Mouse (Mus musculus) lung, embryonic 15.5 days (tissue): ENCODE data around the gene Kcnmb1. TPM values are rescaled to one million over a fixed set of nuclear protein-coding genes. Genes with fewer than 3 reads are reported as not detected.
A peak's percentile ranks its signal among the peaks of the same experiment; 100 is the strongest.

Experiments
- ATAC-seq: fragments of 200-750 bp; cut with Nextera tagmentation; 2 replicates; pipeline ENCODE4 v1.8.0; 2017; ENCODE audit warnings: moderate number of reproducible peaks, borderline replicate concordance; ENCODE audit not compliant: low FRiP score, low TSS enrichment; ENCODE audit errors: extremely low read depth
- H3K27ac ChIP-seq: fragments of 300-500 bp; sonication (generic); 2 replicates; pipeline ENCODE4 v1.5.1; 2015; ENCODE audit warnings: moderate library complexity, mild to moderate bottlenecking, inconsistent platforms
- H3K27me3 ChIP-seq: fragments of 300-500 bp; sonication (generic); 2 replicates; pipeline ENCODE4 v1.6.1; 2015; ENCODE audit warnings: inconsistent platforms
- H3K36me3 ChIP-seq: fragments of 300-500 bp; sonication (generic); 2 replicates; pipeline ENCODE4 v1.6.1; 2015; ENCODE audit warnings: inconsistent platforms
- H3K4me1 ChIP-seq: fragments of 300-500 bp; sonication (generic); 2 replicates; pipeline ENCODE4 v1.6.1; 2015; ENCODE audit warnings: inconsistent platforms
- H3K4me2 ChIP-seq: fragments of 300-500 bp; sonication (generic); 2 replicates; pipeline ENCODE4 v1.6.1; 2015; ENCODE audit warnings: inconsistent platforms, mild to moderate bottlenecking, moderate library complexity
- H3K4me3 ChIP-seq: fragments of 300-500 bp; sonication (generic); 2 replicates; pipeline ENCODE4 v1.5.1; 2015; ENCODE audit warnings: mild to moderate bottlenecking, inconsistent platforms
- H3K9ac ChIP-seq: fragments of 300-500 bp; sonication (generic); 2 replicates; pipeline ENCODE4 v1.6.1; 2015; ENCODE audit warnings: inconsistent platforms
- H3K9me3 ChIP-seq: fragments of 300-500 bp; sonication (generic); 2 replicates; pipeline ENCODE4 v1.6.1; 2016; ENCODE audit warnings: inconsistent platforms
- WGBS: fragments of 180-500 bp; shearing (Covaris S2); methylation state at CpG from one replicate; pipeline ENCODE4 v1.1.7; 2015; 5-methylcytosine and 5-hydroxymethylcytosine counted together
- polyA plus RNA-seq: library from polyadenylated mRNA; unstranded; fragments of >200 nt; fragmentation: Nextera tagmentation; extraction: Ambion mirVana; gene quantifications from 2 replicates; pipeline ENCODE4 v1.2.1, GENCODE M21; 2015

Gene Kcnmb1
- polyA plus RNA-seq, 1 experiment from 2014 or later, result 1.5 TPM

DNA sequence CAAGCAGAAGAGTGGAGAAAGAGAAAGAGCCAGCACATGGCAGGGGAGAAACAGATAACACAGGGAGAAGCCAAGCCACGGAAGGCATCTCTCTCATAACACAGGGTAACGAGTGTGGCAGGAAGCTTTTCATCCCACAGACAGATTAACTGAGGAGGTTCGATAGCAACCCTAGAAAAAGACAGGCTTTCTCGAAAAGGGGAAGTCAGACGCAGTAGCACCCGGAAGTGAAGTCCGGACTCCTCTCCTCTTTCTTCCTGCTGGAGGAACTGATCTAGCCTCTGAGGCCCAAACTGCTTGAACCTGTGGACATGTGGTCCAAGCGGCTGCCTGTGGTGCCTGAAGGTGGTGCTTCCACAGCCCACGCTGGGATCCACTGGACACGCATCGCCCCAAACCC, 45.4 kb downstream of the Kcnmb1 start:
- Histone ChIP-seq H3K9me3 (no peaks in the 10 kb centered on the region), H3K27me3 (no peaks in the 10 kb centered on the region), H3K4me3 (no peak overlapping the region), H3K27ac (peak overlapping the region; percentile 18; the same call in 1 of the 2 replicates), H3K36me3 (no peaks in the 10 kb centered on the region), H3K9ac (no peak overlapping the region), H3K4me1 (peaks cover 5% of the 10 kb centered on the region; the same call in 1 of the 2 replicates), H3K4me2 (no peak overlapping the region)
- 80% methylated on average over 11 of the region's 11 CpGs for WGBS
- ATAC-seq, result no peak

DNA sequence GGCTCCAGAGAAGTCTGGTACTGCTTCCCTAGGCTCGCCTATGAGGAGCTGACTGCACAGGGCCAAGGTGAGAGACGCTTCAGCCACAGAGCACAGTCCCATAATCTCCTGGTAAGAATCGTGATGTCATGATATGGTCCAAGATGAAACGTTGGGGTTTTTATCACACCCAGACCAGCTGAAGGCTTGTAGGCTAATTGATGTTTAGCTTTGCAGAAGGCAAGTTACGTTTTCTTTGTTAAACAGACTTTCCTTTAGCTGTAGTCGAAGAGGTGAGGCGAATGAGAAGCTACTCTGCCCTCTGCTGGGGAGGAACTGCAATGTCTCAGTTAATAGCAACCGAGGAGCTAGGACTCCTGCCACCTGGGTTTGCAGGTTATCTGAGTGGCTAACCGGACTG, 45.9 kb downstream of the Kcnmb1 start:
- Histone ChIP-seq H3K36me3 (no peaks in the 10 kb centered on the region), H3K27ac (peak overlapping the region; percentile 18; the same call in 1 of the 2 replicates), H3K4me1 (peaks cover 5% of the 10 kb centered on the region; the same call in 1 of the 2 replicates), H3K9me3 (no peaks in the 10 kb centered on the region), H3K27me3 (no peaks in the 10 kb centered on the region), H3K9ac (no peak overlapping the region), H3K4me2 (no peak overlapping the region), H3K4me3 (no peak overlapping the region)
- WGBS, result 31% methylated on average over 9 of the region's 9 CpGs
- ATAC-seq, result no peak; the same call in 1 of the 2 replicates

GRCm38 (mm10) chr11:34009316-34010087, 46.7 kb downstream of the Kcnmb1 start:
- H3K4me1 ChIP-seq, result peaks cover 5% of the 10 kb centered on the region; the same call in 1 of the 2 replicates
- no peak overlapping the region for H3K4me2 ChIP-seq
- no peaks in the 10 kb centered on the region for H3K27me3 ChIP-seq
- no peak overlapping the region for H3K27ac ChIP-seq
- H3K9me3 ChIP-seq, result no peaks in the 10 kb centered on the region
- no peak overlapping the region for H3K9ac ChIP-seq
- no peaks in the 10 kb centered on the region for H3K36me3 ChIP-seq
- WGBS, result 77% methylated on average over 12 of the region's 12 CpGs
- H3K4me3 ChIP-seq, result no peak overlapping the region
- ATAC-seq, result no peak

GRCm38 (mm10) chr11:34010133-34010858, 47.5 kb downstream of the Kcnmb1 start:
- H3K36me3 ChIP-seq, result no peaks in the 10 kb centered on the region
- peak; percentile 28; the same call in 1 of the 2 replicates for ATAC-seq
- 67% methylated on average over 7 of the region's 7 CpGs for WGBS

DNA sequence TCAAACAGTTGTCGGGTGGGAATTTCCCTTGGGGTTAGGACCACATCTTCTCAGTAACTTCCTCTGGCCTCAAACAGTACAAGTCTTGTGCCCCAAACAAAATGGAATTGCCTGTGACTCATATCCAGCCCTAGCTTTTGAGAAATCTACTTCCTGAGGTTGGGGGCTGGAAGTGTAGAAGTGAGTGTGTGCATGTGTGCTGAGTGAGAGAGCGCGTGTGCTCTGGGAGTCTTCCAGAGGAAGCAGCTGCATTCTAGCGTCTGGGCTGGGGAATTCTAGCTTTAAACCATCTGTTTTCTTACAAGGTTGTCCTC, 48.0 kb downstream of the Kcnmb1 start:
- Histone ChIP-seq H3K9me3 (no peaks in the 10 kb centered on the region), H3K4me3 (no peak overlapping the region), H3K4me2 (no peak overlapping the region), H3K9ac (no peak overlapping the region), H3K4me1 (peaks cover 5% of the 10 kb centered on the region; the same call in 1 of the 2 replicates), H3K27me3 (no peaks in the 10 kb centered on the region), H3K36me3 (no peaks in the 10 kb centered on the region), H3K27ac (peak overlapping the region; percentile 27; the same call in 1 of the 2 replicates)
- ATAC-seq, result peak; percentile 62; the same call in 1 of the 2 replicates
- WGBS, result 47% methylated on average over 4 of the region's 4 CpGs

More at GRCm38 (mm10) chr11:34010133-34010858, 47.5 kb downstream of the Kcnmb1 start:
- Histone ChIP-seq H3K9me3 (no peaks in the 10 kb centered on the region), H3K4me3 (no peak overlapping the region), H3K27me3 (no peaks in the 10 kb centered on the region), H3K4me2 (no peak overlapping the region), H3K4me1 (peaks cover 5% of the 10 kb centered on the region; the same call in 1 of the 2 replicates), H3K9ac (no peak overlapping the region), H3K27ac (peak overlapping the region; percentile 27; the same call in 1 of the 2 replicates)

DNA sequence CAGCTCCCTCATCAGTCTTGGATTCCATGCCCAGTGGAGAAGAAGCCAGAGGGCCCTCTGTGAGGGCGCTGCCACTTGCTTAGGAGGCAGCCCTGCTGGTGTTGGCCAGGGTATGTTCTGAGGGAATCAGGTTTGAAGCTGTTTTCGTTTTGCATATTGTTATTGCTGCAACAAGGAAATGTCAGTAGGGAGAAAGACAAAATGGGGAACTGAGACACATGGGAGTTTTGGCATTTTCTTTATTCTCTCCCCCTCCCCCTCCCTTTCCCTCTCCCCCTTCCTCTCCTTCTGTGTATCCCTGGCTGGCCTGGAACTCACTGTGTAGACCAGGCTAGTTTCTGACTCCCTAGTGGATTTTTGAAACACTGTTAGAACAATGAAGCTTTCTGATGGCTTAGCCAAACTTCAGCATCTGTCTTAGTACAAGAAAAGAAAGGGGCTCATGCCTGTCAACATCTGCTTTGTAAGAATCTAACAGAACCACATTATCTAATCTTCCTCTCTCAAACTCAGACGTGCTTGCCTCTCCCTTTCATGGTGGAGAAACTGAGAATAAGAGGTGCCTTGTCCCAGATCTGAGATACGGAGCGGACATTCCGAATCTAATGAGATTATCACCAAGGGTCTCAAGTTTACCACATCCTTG, 49.3 kb downstream of the Kcnmb1 start:
- no peaks in the 10 kb centered on the region for H3K27me3 ChIP-seq
- no peaks in the 10 kb centered on the region for H3K36me3 ChIP-seq
- ATAC-seq, result no peak
- no peak overlapping the region for H3K4me3 ChIP-seq
- no peak overlapping the region for H3K27ac ChIP-seq
- H3K4me1 ChIP-seq, result peaks cover 5% of the 10 kb centered on the region; the same call in 1 of the 2 replicates
- H3K9ac ChIP-seq, result no peak overlapping the region
- 75% methylated on average over 6 of the region's 6 CpGs for WGBS
- H3K4me2 ChIP-seq, result no peak overlapping the region
- H3K9me3 ChIP-seq, result no peaks in the 10 kb centered on the region

Other genes starting within 250 kb of the Kcnmb1 start
- 0.57 and 0.70 TPM in 2 replicates for gene Kcnip1, start 30.1 kb downstream of the Kcnmb1 start, polyA plus RNA-seq
- 2.5 and 5.3 TPM in 2 replicates for gene Lcp2, start 83.9 kb downstream of the Kcnmb1 start, polyA plus RNA-seq
- gene 4930469K13Rik, start 135.5 kb downstream of the Kcnmb1 start, polyA plus RNA-seq, result 0.46 TPM in 1 of 2 replicates, not detected in the other
- not detected in 2 replicates for gene Foxi1, start 245.1 kb downstream of the Kcnmb1 start, polyA plus RNA-seq